19 mouse cellular contexts compared by ENCODE assay signal in genomic region chr1:43241208-43241607, GRCm38 (mm10). TPM values are rescaled to one million over a fixed set of nuclear protein-coding genes. Genes with fewer than 3 reads are reported as not detected.
DNase-seq lines count a peak whose midpoint lies in the region; ATAC-seq and TF ChIP-seq lines count a peak whose summit lies in the region.
"Had no signal": no experiment of that assay in that cellular context is flagged by ENCODE, and none has a peak within 500 bp of the region (broad histone marks: within the 10 kb centered on the region; RNA-seq: fewer than 3 reads in every experiment).

No protein-coding gene starts in this region.

- dilution Hi-C loops in CH12.LX (cut with MboI; ENCODE audit: extremely low pct_ligation_motif_present, extremely low pct_unique_long_range_greater_than_20kb, low sequenced_read_pairs) = no loop called here

- TF ChIP-seq CTCF in spleen, adult 2 months (IDR thresholded peaks at IDR 0.05; ENCODE audit: extremely low read depth, insufficient read depth, insufficient read length, insufficient replicate concordance) = no peak
- TF ChIP-seq CTCF in CH12.LX (conservative IDR thresholded peaks at IDR 0.05 in 1 of 2, IDR thresholded peaks at IDR 0.05 in 1 of 2; ENCODE audit: low read depth in 2 of 2, low read length in 2 of 2) = no peak

- no peaks in the 10 kb centered on the region for H3K79me2 ChIP-seq in CH12.LX (replicated peaks; ENCODE audit: control insufficient read depth, extremely low read depth, insufficient read depth, poor library complexity, severe bottlenecking)

- H3K4me2 ChIP-seq in CH12.LX (ENCODE audit: insufficient read depth, low read depth, poor library complexity, severe bottlenecking) = no peak overlapping the region
- no peak overlapping the region for H3K4me2 ChIP-seq in midbrain, embryonic 14.5 days (ENCODE audit: low read length)
- H3K4me2 ChIP-seq: embryonic facial prominence, embryonic 12.5 days; heart, embryonic 11.5 days; hindbrain, embryonic 15.5 days; liver, embryonic 13.5 days had no signal

- DNase-seq in spleen, adult 2 months (ENCODE audit: low read depth in 1 of 2, low spot score in 2 of 2) = peak; percentile 6 to 25
- no peak for DNase-seq in spleen, postnatal 4 days (ENCODE audit: low spot score in 2 of 2)
- DNase-seq in CH12.LX (ENCODE audit: extremely low read depth) = no peak
- DNase-seq in splenic B cell, adult 2 months (ENCODE audit: low read depth, low spot score) = peak; percentile 74
- no peak for DNase-seq in midbrain, embryonic 10.5 days (ENCODE audit: low spot score)
- no peak for DNase-seq in midbrain, embryonic 14.5 days
- DNase-seq: adrenal gland, postnatal 36 days; cerebellum, postnatal 14 days; forebrain, postnatal 0 days; kidney, adult 9 months; layer of hippocampus, postnatal 36 days; left cerebral cortex, postnatal 4 days; liver, embryonic 13.5 days; right cerebral cortex, postnatal 14 days had no signal

- H3K9ac ChIP-seq in CH12.LX (ENCODE audit: insufficient read depth, low read depth) = no peak overlapping the region
- H3K9ac ChIP-seq in midbrain, embryonic 14.5 days (replicated peaks; ENCODE audit: low read length) = no peak overlapping the region
- H3K9ac ChIP-seq: embryonic facial prominence, embryonic 12.5 days; forebrain, postnatal 0 days; hindbrain, embryonic 15.5 days; liver, embryonic 13.5 days had no signal

- no peak for TF ChIP-seq POLR2A in spleen, adult 2 months (IDR thresholded peaks at IDR 0.05; ENCODE audit: low read depth, low read length)
- no peak for TF ChIP-seq POLR2A in CH12.LX (IDR thresholded peaks at IDR 0.05; ENCODE audit: low read depth, low read length)

- no peaks in the 10 kb centered on the region for H3K9me3 ChIP-seq in CH12.LX (replicated peaks; ENCODE audit: low read length)
- no peaks in the 10 kb centered on the region for H3K9me3 ChIP-seq in midbrain, embryonic 10.5 days (replicated peaks)
- H3K9me3 ChIP-seq in midbrain, embryonic 14.5 days (ENCODE audit: control insufficient read depth, low read length) = no peaks in the 10 kb centered on the region
- H3K9me3 ChIP-seq: embryonic facial prominence, embryonic 12.5 days; hindbrain, embryonic 15.5 days; liver, embryonic 13.5 days had no signal

- peaks cover 11% of the 10 kb centered on the region for H3K4me1 ChIP-seq in spleen, adult 2 months (ENCODE audit: control insufficient read depth, insufficient read depth, insufficient read length)
- peaks cover 0 to 9% of the 10 kb centered on the region in 2 experiments; a peak in 2 of 4 replicates for H3K4me1 ChIP-seq in CH12.LX (ENCODE audit: control insufficient read depth in 1 of 2, insufficient read depth in 2 of 2)
- no peaks in the 10 kb centered on the region for H3K4me1 ChIP-seq in midbrain, embryonic 10.5 days
- H3K4me1 ChIP-seq in midbrain, embryonic 14.5 days (ENCODE audit: control insufficient read depth, insufficient read depth, low read length) = no peaks in the 10 kb centered on the region
- H3K4me1 ChIP-seq: embryonic facial prominence, embryonic 12.5 days; hindbrain, embryonic 15.5 days; liver, embryonic 13.5 days had no signal

- no peaks in the 10 kb centered on the region for H3K27me3 ChIP-seq in spleen, adult 2 months (ENCODE audit: control insufficient read depth, insufficient read depth, low read length)
- H3K27me3 ChIP-seq in CH12.LX (replicated peaks) = no peaks in the 10 kb centered on the region
- no peaks in the 10 kb centered on the region for H3K27me3 ChIP-seq in splenic B cell, adult 2 months (ENCODE audit: control insufficient read depth, insufficient read depth, low read length, poor library complexity, severe bottlenecking)
- no peaks in the 10 kb centered on the region for H3K27me3 ChIP-seq in midbrain, embryonic 10.5 days (ENCODE audit: low read depth, poor library complexity, severe bottlenecking)
- H3K27me3 ChIP-seq in midbrain, embryonic 14.5 days (ENCODE audit: control insufficient read depth, insufficient read depth, low read length) = no peaks in the 10 kb centered on the region
- H3K27me3 ChIP-seq: embryonic facial prominence, embryonic 12.5 days; hindbrain, embryonic 15.5 days; liver, embryonic 13.5 days had no signal

- in situ Hi-C loops in CH12.LX (cut with MboI; ENCODE audit: low pct_ligation_motif_present, low pct_unique_long_range_greater_than_20kb, low sequenced_read_pairs) = no loop called here

- TF ChIP-seq EP300 in CH12.LX (IDR thresholded peaks at IDR 0.05; ENCODE audit: low read length) = no peak

- H3K36me3 ChIP-seq in spleen, adult 2 months (ENCODE audit: control insufficient read depth, insufficient read depth, low read length) = no peaks in the 10 kb centered on the region
- H3K36me3 ChIP-seq in CH12.LX (replicated peaks in 1 of 2; ENCODE audit: control insufficient read depth in 1 of 2, insufficient read depth in 1 of 2, low read length in 1 of 2) = no peaks in the 10 kb centered on the region
- H3K36me3 ChIP-seq in splenic B cell, adult 2 months (ENCODE audit: control insufficient read depth, insufficient read depth, low read length, poor library complexity, severe bottlenecking) = no peaks in the 10 kb centered on the region
- no peaks in the 10 kb centered on the region for H3K36me3 ChIP-seq in midbrain, embryonic 10.5 days
- no peaks in the 10 kb centered on the region for H3K36me3 ChIP-seq in midbrain, embryonic 14.5 days (ENCODE audit: control insufficient read depth, insufficient read depth, low read length)
- H3K36me3 ChIP-seq: embryonic facial prominence, embryonic 12.5 days; hindbrain, embryonic 15.5 days; liver, embryonic 13.5 days had no signal

- 4% methylated on average over 2 of the region's 2 CpGs for WGBS in spleen, adult 2 months
- 81% methylated on average over 2 of the region's 2 CpGs for WGBS in midbrain, embryonic 10.5 days
- WGBS in midbrain, embryonic 14.5 days = 92% methylated on average over 2 of the region's 2 CpGs

- peak; percentile 80 to 90 for ATAC-seq in hematopoietic stem cell, adult 5-6 weeks (replicated peaks in 1 of 2; ENCODE audit: insufficient read depth in 1 of 2, low FRiP score in 2 of 2, low TSS enrichment in 1 of 2, low read depth in 1 of 2, poor library complexity in 2 of 2, severe bottlenecking in 2 of 2)
- no peak for ATAC-seq in midbrain, embryonic 14.5 days (ENCODE audit: low FRiP score, low TSS enrichment)
- ATAC-seq: forebrain, postnatal 0 days; lung, postnatal 0 days had no signal

- no peak overlapping the region for H3K27ac ChIP-seq in spleen, adult 2 months (ENCODE audit: insufficient read depth, low read length)
- H3K27ac ChIP-seq in CH12.LX (ENCODE audit: insufficient read depth, low read depth) = no peak overlapping the region
- H3K27ac ChIP-seq in midbrain, embryonic 10.5 days (replicated peaks) = no peak overlapping the region
- H3K27ac ChIP-seq in midbrain, embryonic 14.5 days (replicated peaks; ENCODE audit: low read depth, low read length) = no peak overlapping the region
- H3K27ac ChIP-seq: embryonic facial prominence, embryonic 12.5 days; hindbrain, embryonic 15.5 days; liver, embryonic 13.5 days had no signal

- no peak overlapping the region for H3K4me3 ChIP-seq in spleen, adult 2 months (ENCODE audit: extremely low read depth, insufficient read depth, insufficient read length)
- H3K4me3 ChIP-seq in CH12.LX (replicated peaks in 1 of 3; ENCODE audit: low read depth in 2 of 3, low read length in 2 of 3, poor library complexity in 1 of 3) = no peak overlapping the region
- no peak overlapping the region for H3K4me3 ChIP-seq in midbrain, embryonic 10.5 days
- no peak overlapping the region for H3K4me3 ChIP-seq in midbrain, embryonic 14.5 days (replicated peaks; ENCODE audit: low read depth, low read length)
- H3K4me3 ChIP-seq: embryonic facial prominence, embryonic 12.5 days; hindbrain, embryonic 15.5 days; liver, embryonic 13.5 days had no signal

- no peak for TF ChIP-seq RAD21 in CH12.LX (IDR thresholded peaks at IDR 0.05; ENCODE audit: low read depth, low read length)

TF ChIP-seq in CH12.LX, 34 proteins besides CTCF, POLR2A, EP300 and RAD21:
- TF ChIP-seq USF2 (conservative IDR thresholded peaks at IDR 0.05; ENCODE audit: low read depth, low read length) = no peak
- 0 out of 2 replicates have a peak, but pooled peaks have one; percentile 23 for TF ChIP-seq IRF4 (IDR thresholded peaks at IDR 0.05; ENCODE audit: low read depth, low read length)

RNA-seq across cellular contexts. Expression of gene Fhl2, which starts 44.4 kb away (rescaled TPM):
- 1.5 and 1.8 TPM in 2 replicates for polyA plus RNA-seq in spleen, adult 2 months (2012; rRNA removed)
- total RNA-seq in CH12.LX (2012; rRNA removed) (0.21 TPM in 1 of 2 replicates, not detected in the other), CH12.LX (2014; rRNA removed) (0.13 TPM in 1 of 2 replicates, not detected in the other)
- polyA plus RNA-seq in CH12.LX (2012; ENCODE audit: insufficient read length, low read depth) = 0.14 TPM in 1 of 2 replicates, not detected in the other
- 2.3 TPM in 1 of 2 replicates, not detected in the other for total RNA-seq in hematopoietic stem cell, adult 5-6 weeks (2017)
- 6.8 and 7.1 TPM in 2 replicates for polyA plus RNA-seq in midbrain, embryonic 10.5 days (2016; fragmentation: Nextera tagmentation; extraction: Ambion mirVana)
- polyA plus RNA-seq in midbrain, embryonic 14.5 days (2014; fragmentation: Nextera tagmentation; extraction: Ambion mirVana) = 17.4 and 18.5 TPM in 2 replicates

Comparison
In these comparisons a context has a peak if more than half of its experiments do, and no peak if none do; other contexts are left out.
1. DNase-seq: peak in spleen, adult 2 months (2 of 2) and splenic B cell, adult 2 months (single experiment); none in spleen, postnatal 4 days (0 of 2), CH12.LX (single experiment), midbrain, embryonic 10.5 days (single experiment) and midbrain, embryonic 14.5 days (single experiment).